Mouse (Mus musculus) small intestine, adult 2 months (tissue): ENCODE measurements around the gene Gna11.

Experiments
- CTCF ChIP-seq: fragments of 200-500 bp; IDR thresholded peaks from 2 replicates; pipeline ENCODE4 v1.5.1; 2012; ENCODE audit warnings: low read depth, mild to moderate bottlenecking, control low read depth, inconsistent platforms, low read length, moderate library complexity, mixed read lengths; ENCODE audit not compliant: insufficient replicate concordance, insufficient read length; ENCODE audit errors: extremely low read depth
- POLR2A ChIP-seq: fragments of 200-500 bp; IDR thresholded peaks from 2 replicates; pipeline ENCODE4 v1.6.1; 2012; ENCODE audit warnings: low read depth, mild to moderate bottlenecking, control low read depth, inconsistent platforms, low read length, moderate library complexity

GRCm38 (mm10) chr10:81568381-81569191 lies 23.6 kb upstream of the Gna11 start:
- TF ChIP-seq POLR2A (no peak), CTCF (no peak)
